Mouse (Mus musculus): ENCODE results near the gene Foxd4.

The Foxd4 gene

GRCm38 (mm10) chr19:24900581-24901220 lies at the start of gene Foxd4:
Foxd4 (minus strand) TSS chr19:24901197.
- DNase-seq (ENCODE audit: low spot score in 2 of 2) = no peak

- no peak for DNase-seq (ENCODE audit: low spot score in 2 of 2)
These were observed 44.7 kb upstream of the Foxd4 start for GRCm38 (mm10) chr19:24945521-24946262.

GRCm38 (mm10) chr19:24937084-24937483 lies 36.1 kb upstream of the Foxd4 start:
- no peak for DNase-seq (ENCODE audit: low spot score in 2 of 2)

GRCm38 (mm10) chr19:24929041-24929440 lies 28.0 kb upstream of the Foxd4 start:
- no peak for DNase-seq (ENCODE audit: low spot score in 2 of 2)

GRCm38 (mm10) chr19:24920866-24921265 lies 19.9 kb upstream of the Foxd4 start:
- DNase-seq (ENCODE audit: low spot score in 2 of 2) = no peak

- DNase-seq (ENCODE audit: low spot score in 2 of 2) = no peak
These were observed 7.6 kb upstream of the Foxd4 start for GRCm38 (mm10) chr19:24908385-24909155.

- DNase-seq (ENCODE audit: low spot score in 2 of 2) = no peak
These were observed 6.7 kb upstream of the Foxd4 start for GRCm38 (mm10) chr19:24907655-24908054.

- no peak for DNase-seq (ENCODE audit: low spot score in 2 of 2)
These were observed 1.8 kb upstream of the Foxd4 start for GRCm38 (mm10) chr19:24902821-24903220.

GRCm38 (mm10) chr19:24902256-24902655 lies 1.3 kb upstream of the Foxd4 start:
- no peak for DNase-seq (ENCODE audit: low spot score in 2 of 2)

- no peak for DNase-seq (ENCODE audit: low spot score in 2 of 2)
These were observed 669 bp upstream of the Foxd4 start for GRCm38 (mm10) chr19:24901666-24902065.

- peak; percentile 7 to 26 for DNase-seq (ENCODE audit: low spot score in 2 of 2)
These were observed 1.1 kb downstream of the Foxd4 start for GRCm38 (mm10) chr19:24899578-24900544.

GRCm38 (mm10) chr19:24898737-24899577 lies 2.0 kb downstream of the Foxd4 start:
- DNase-seq (ENCODE audit: low spot score in 2 of 2) = no peak

GRCm38 (mm10) chr19:24897896-24898736 lies 2.9 kb downstream of the Foxd4 start:
- DNase-seq (ENCODE audit: low spot score in 2 of 2) = no peak

- DNase-seq (ENCODE audit: low spot score in 2 of 2) = no peak
These were observed 3.7 kb downstream of the Foxd4 start for GRCm38 (mm10) chr19:24897006-24897895.

- no peak for DNase-seq (ENCODE audit: low spot score in 2 of 2)
These were observed 4.5 kb downstream of the Foxd4 start for GRCm38 (mm10) chr19:24896536-24896935.

- DNase-seq (ENCODE audit: low spot score in 2 of 2) = no peak
These were observed 14.1 kb downstream of the Foxd4 start for GRCm38 (mm10) chr19:24886888-24887287.

- peak in 1 of 2 experiments; percentile 37 for DNase-seq (ENCODE audit: low spot score in 2 of 2)
These were observed 15.5 kb downstream of the Foxd4 start for GRCm38 (mm10) chr19:24885504-24885903.

- no peak for DNase-seq (ENCODE audit: low spot score in 2 of 2)
These were observed 19.8 kb downstream of the Foxd4 start for GRCm38 (mm10) chr19:24881237-24881636.
